Mouse (Mus musculus) liver, embryonic 14.5 days (tissue): ENCODE measurements around the gene Prkag1.

ENCODE experiments used
- CTCF ChIP-seq: IDR thresholded peaks from 2 replicates; pipeline ENCODE4 v1.5.1; 2016; ENCODE audit warnings: antibody characterized with exemption, low read depth, control low read depth
- EP300 ChIP-seq: IDR thresholded peaks from 2 replicates; pipeline ENCODE4 v1.6.1; 2016; ENCODE audit warnings: antibody characterized with exemption, low read depth

- no peak for TF ChIP-seq CTCF
- no peak for TF ChIP-seq EP300
These were observed 18.4 kb downstream of the Prkag1 start for GRCm38 (mm10) chr15:98812741-98813424.
